Mouse (Mus musculus) heart, adult 18-20 months (tissue): Measurements from ENCODE around the gene Olfr381. TPM values are rescaled to one million over a fixed set of nuclear protein-coding genes. Genes with fewer than 3 reads are reported as not detected.
"Not testable (repeated sequence)": the region's sequence is repeated elsewhere in the genome, so short reads cannot be mapped to it uniquely, and the experiment has no call there.

Experiments
- DNase-seq, 2 experiments: peaks; one replicate each; pipeline ENCODE4 v3.0.0; 2021 to 2022; ENCODE audit warnings: mixed read lengths in 1 of 2
- long read RNA-seq, 2 experiments: library from polyadenylated mRNA; stranded (forward); transcript quantifications; one replicate each; pipeline ENCODE4 v2.0.0; 2021
- total RNA-seq, 2 experiments: library from RNA; stranded (reverse); gene quantifications; 2 replicates each; pipeline ENCODE4 v1.2.3; 2021

Olfr381 gene
- total RNA-seq: not detected
- long read RNA-seq, experiment 1: 0 reads
- long read RNA-seq, experiment 2: 0 reads

GRCm38 (mm10) chr11:73491503-73491902, at the start of gene Olfr381:
Gene Olfr381 (minus strand): TSS chr11:73491603.
- DNase-seq: no peak

- not testable (repeated sequence) for DNase-seq
Measured at GRCm38 (mm10) chr11:73528971-73529370, 37.6 kb upstream of the Olfr381 start.

- no peak for DNase-seq
Measured at GRCm38 (mm10) chr11:73517097-73517496, 25.7 kb upstream of the Olfr381 start, which contains the start of gene Olfr382. Gene Olfr382 (minus strand): TSS chr11:73517197.

- DNase-seq: no peak
Measured at GRCm38 (mm10) chr11:73457408-73457807, 34.0 kb downstream of the Olfr381 start, which contains the start of gene Olfr380. Gene Olfr380 (minus strand): TSS chr11:73457508.

Other genes with a start within 250 kb of the Olfr381 start
- not detected for gene Trpv3, start 224.2 kb downstream of the Olfr381 start, total RNA-seq
- 1 to 10 TPM; 1.4 to 3.1 TPM for gene Aspa, start 162.0 kb downstream of the Olfr381 start, total RNA-seq
- gene Gm49340, start 161.9 kb downstream of the Olfr381 start, total RNA-seq: not detected
- not detected for gene Spata22, start 161.9 kb downstream of the Olfr381 start, total RNA-seq
- gene Olfr20, start 140.8 kb downstream of the Olfr381 start, total RNA-seq: not detected
- gene Olfr376, start 120.4 kb downstream of the Olfr381 start, total RNA-seq: not detected
- gene Olfr1, start 92.0 kb downstream of the Olfr381 start, total RNA-seq: not detected
- not detected for gene Olfr378, start 63.1 kb downstream of the Olfr381 start, total RNA-seq
- gene Olfr380, start 34.1 kb downstream of the Olfr381 start, total RNA-seq: not detected
- not detected for gene Olfr382, start 25.6 kb upstream of the Olfr381 start, total RNA-seq
- gene Olfr385, start 101.4 kb upstream of the Olfr381 start, total RNA-seq: not detected
- gene Olfr384, start 107.0 kb upstream of the Olfr381 start, total RNA-seq: not detected
- not detected for gene Zfp735, start 197.2 kb upstream of the Olfr381 start, total RNA-seq